Comparison of ENCODE assay signal across 13 mouse cellular contexts in the genomic region with DNA sequence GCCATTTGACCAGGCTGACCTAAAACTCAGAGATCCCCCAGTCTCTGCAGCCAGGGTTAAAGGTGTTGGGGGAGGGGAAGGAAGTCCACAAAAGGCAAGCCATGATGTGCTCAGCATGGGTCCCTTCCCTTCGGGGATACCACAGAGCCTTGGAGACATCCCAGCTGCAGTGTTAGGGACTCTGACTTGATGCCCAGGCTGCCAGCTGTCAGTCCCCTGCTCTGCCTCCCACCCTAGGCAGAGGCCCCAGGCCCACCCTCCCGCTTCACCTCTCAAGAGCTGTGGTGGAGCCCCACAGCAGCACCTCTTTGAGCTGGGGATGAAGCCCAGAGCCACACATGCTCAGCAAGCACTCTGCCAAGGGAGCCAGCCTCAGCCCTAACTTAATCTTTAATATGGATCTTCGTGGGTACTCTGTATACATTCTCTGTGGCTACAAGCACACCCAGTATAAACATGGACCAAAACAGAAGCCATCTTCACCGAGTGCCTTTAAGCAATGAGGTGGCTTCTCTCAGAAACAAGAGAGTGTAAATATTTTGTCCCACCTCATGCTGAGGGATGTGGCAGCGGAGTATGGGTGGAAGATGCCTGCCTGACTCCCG. TPM values are rescaled to one million over a fixed set of nuclear protein-coding genes. Genes with fewer than 3 reads are reported as not detected.
A peak's percentile ranks its signal among the peaks of the same experiment; 100 is the strongest.
DNase-seq lines count a peak whose midpoint lies in the region; ATAC-seq and TF ChIP-seq lines count a peak whose summit lies in the region.
"Had no signal": no experiment of that assay in that cellular context is flagged by ENCODE, and none has a peak within 500 bp of the region (broad histone marks: within the 10 kb centered on the region; RNA-seq: fewer than 3 reads in every experiment).

No protein-coding gene starts in this region.

- WGBS in heart, embryonic 16.5 days, result 67% methylated on average over 6 of the region's 6 CpGs
- 64% methylated on average over 6 of the region's 6 CpGs for WGBS in neural tube, embryonic 13.5 days
- WGBS in hindbrain, postnatal 0 days, result 50% methylated on average over 6 of the region's 6 CpGs

- H3K36me3 ChIP-seq in heart, embryonic 16.5 days (ENCODE audit: control insufficient read depth, insufficient read depth), result no peaks in the 10 kb centered on the region
- H3K36me3 ChIP-seq in neural tube, embryonic 13.5 days, result no peaks in the 10 kb centered on the region
- no peaks in the 10 kb centered on the region; the same call in 1 of the 2 replicates for H3K36me3 ChIP-seq in hindbrain, postnatal 0 days (ENCODE audit: insufficient read depth, low read length)
- H3K36me3 ChIP-seq: stomach, embryonic 15.5 days had no signal

- H3K27ac ChIP-seq in heart, embryonic 16.5 days (ENCODE audit: low read length), result peak overlapping the region; percentile 2; the same call in 1 of the 2 replicates
- H3K27ac ChIP-seq in neural tube, embryonic 13.5 days (replicated peaks), result peak overlapping the region; percentile 80; the same call in 1 of the 2 replicates
- H3K27ac ChIP-seq in hindbrain, postnatal 0 days, result peak overlapping the region; percentile 77
- H3K27ac ChIP-seq: heart, adult 2 months had no signal

- H3K27me3 ChIP-seq in heart, embryonic 16.5 days (ENCODE audit: control insufficient read depth, insufficient read depth, low read length), result no peaks in the 10 kb centered on the region
- peaks cover 3% of the 10 kb centered on the region; the same call in 1 of the 2 replicates for H3K27me3 ChIP-seq in neural tube, embryonic 13.5 days
- no peaks in the 10 kb centered on the region for H3K27me3 ChIP-seq in hindbrain, postnatal 0 days (ENCODE audit: insufficient read depth, low read length)
- H3K27me3 ChIP-seq: stomach, embryonic 15.5 days had no signal

- H3K4me2 ChIP-seq in heart, embryonic 16.5 days (ENCODE audit: low read depth, low read length), result no peak overlapping the region
- H3K4me2 ChIP-seq in neural tube, embryonic 13.5 days, result no peak overlapping the region
- H3K4me2 ChIP-seq in hindbrain, postnatal 0 days (ENCODE audit: low read depth, low read length), result peak overlapping the region; percentile 37
- H3K4me2 ChIP-seq: stomach, embryonic 15.5 days had no signal

- H3K9ac ChIP-seq in heart, embryonic 16.5 days (ENCODE audit: low read length), result no peak overlapping the region
- H3K9ac ChIP-seq in neural tube, embryonic 13.5 days, result no peak overlapping the region
- H3K9ac ChIP-seq in hindbrain, postnatal 0 days (replicated peaks; ENCODE audit: low read length), result peak overlapping the region; percentile 37; the same call in 1 of the 2 replicates
- H3K9ac ChIP-seq: stomach, embryonic 15.5 days had no signal

- TF ChIP-seq CTCF in hindbrain, postnatal 0 days (IDR thresholded peaks at IDR 0.05; ENCODE audit: low read depth), result no peak

- no peak overlapping the region for H3K4me3 ChIP-seq in heart, embryonic 16.5 days (ENCODE audit: low read length)
- H3K4me3 ChIP-seq in neural tube, embryonic 13.5 days, result no peak overlapping the region
- peak overlapping the region; percentile 14 for H3K4me3 ChIP-seq in hindbrain, postnatal 0 days (ENCODE audit: low read length)
- H3K4me3 ChIP-seq: heart, adult 2 months; stomach, embryonic 15.5 days had no signal

- no peaks in the 10 kb centered on the region for H3K9me3 ChIP-seq in heart, embryonic 16.5 days (replicated peaks; ENCODE audit: control insufficient read depth, low read length)
- no peaks in the 10 kb centered on the region for H3K9me3 ChIP-seq in neural tube, embryonic 13.5 days
- no peaks in the 10 kb centered on the region for H3K9me3 ChIP-seq in hindbrain, postnatal 0 days (ENCODE audit: low read length)
- H3K9me3 ChIP-seq: stomach, embryonic 15.5 days had no signal

- ATAC-seq in heart, embryonic 16.5 days (replicated peaks; ENCODE audit: extremely low read depth, insufficient read depth, low FRiP score), result no peak
- ATAC-seq in neural tube, embryonic 13.5 days (ENCODE audit: low read depth), result no peak
- no peak for ATAC-seq in hindbrain, postnatal 0 days

- H3K4me1 ChIP-seq in heart, embryonic 16.5 days (ENCODE audit: control insufficient read depth, insufficient read depth, low read length), result peaks cover 27% of the 10 kb centered on the region
- peaks cover 42% of the 10 kb centered on the region for H3K4me1 ChIP-seq in neural tube, embryonic 13.5 days (replicated peaks)
- H3K4me1 ChIP-seq in hindbrain, postnatal 0 days (ENCODE audit: insufficient read depth, low read length), result peaks cover 11% of the 10 kb centered on the region; the same call in 1 of the 2 replicates

- no peak for DNase-seq in heart, adult 9 months (ENCODE audit: low spot score in 2 of 2)
- DNase-seq in neural tube, embryonic 10.5 days (ENCODE audit: extremely low spot score, low spot score), result no peak
- DNase-seq in hindbrain, postnatal 0 days (ENCODE audit: low spot score), result no peak
- peak; percentile 69 for DNase-seq in thymus, postnatal 25 days
- DNase-seq in urinary bladder, postnatal 25 days (ENCODE audit: low spot score), result no peak
- no peak for DNase-seq in kidney, adult 18-20 months
- DNase-seq: heart, adult 2 months; liver; lung, postnatal 4 days; right cerebral cortex, postnatal 14 days had no signal

RNA-seq across cellular contexts. Expression of a gene that starts 17.6 kb away (rescaled TPM):
- 3.8 and 7.2 TPM in 2 replicates for polyA plus RNA-seq in heart, embryonic 16.5 days (2015; fragmentation: Nextera tagmentation; extraction: Ambion mirVana)
- 8.1 and 10.3 TPM in 2 replicates for polyA plus RNA-seq in neural tube, embryonic 13.5 days (2015; fragmentation: Nextera tagmentation; extraction: Ambion mirVana)
- total RNA-seq in hindbrain, postnatal 0 days (2014; rRNA removed), result 69.3 and 71.2 TPM in 2 replicates
- 30.8 and 34.5 TPM in 2 replicates for polyA plus RNA-seq in hindbrain, postnatal 0 days (2015; fragmentation: Nextera tagmentation; extraction: Ambion mirVana)

RNA-seq across cellular contexts. Expression of a gene that starts 34.1 kb away (rescaled TPM):
- 21.3 and 24.2 TPM in 2 replicates for polyA plus RNA-seq in heart, embryonic 16.5 days (2015; fragmentation: Nextera tagmentation; extraction: Ambion mirVana)
- polyA plus RNA-seq in neural tube, embryonic 13.5 days (2015; fragmentation: Nextera tagmentation; extraction: Ambion mirVana), result 34.1 TPM in 2 replicates
- total RNA-seq in hindbrain, postnatal 0 days (2014; rRNA removed), result 52.0 and 110 TPM in 2 replicates
- 36.0 and 38.2 TPM in 2 replicates for polyA plus RNA-seq in hindbrain, postnatal 0 days (2015; fragmentation: Nextera tagmentation; extraction: Ambion mirVana)

RNA-seq across cellular contexts. Expression of a gene that starts 37.9 kb away (rescaled TPM):
- 72.6 and 78.1 TPM in 2 replicates for polyA plus RNA-seq in heart, embryonic 16.5 days (2015; fragmentation: Nextera tagmentation; extraction: Ambion mirVana)
- polyA plus RNA-seq in neural tube, embryonic 13.5 days (2015; fragmentation: Nextera tagmentation; extraction: Ambion mirVana), result 79.1 and 81.1 TPM in 2 replicates
- total RNA-seq in hindbrain, postnatal 0 days (2014; rRNA removed), result 32.5 and 45.2 TPM in 2 replicates
- 115 and 121 TPM in 2 replicates for polyA plus RNA-seq in hindbrain, postnatal 0 days (2015; fragmentation: Nextera tagmentation; extraction: Ambion mirVana)

RNA-seq across cellular contexts. Expression of a gene that starts 45.9 kb away (rescaled TPM):
- 58.7 and 61.4 TPM in 2 replicates for polyA plus RNA-seq in heart, embryonic 16.5 days (2015; fragmentation: Nextera tagmentation; extraction: Ambion mirVana)
- polyA plus RNA-seq in neural tube, embryonic 13.5 days (2015; fragmentation: Nextera tagmentation; extraction: Ambion mirVana), result 77.5 and 78.5 TPM in 2 replicates
- total RNA-seq in hindbrain, postnatal 0 days (2014; rRNA removed), result 104 and 110 TPM in 2 replicates
- polyA plus RNA-seq in hindbrain, postnatal 0 days (2015; fragmentation: Nextera tagmentation; extraction: Ambion mirVana), result 94.0 and 95.1 TPM in 2 replicates

Comparison
In these comparisons a context has a peak if more than half of its experiments do, and no peak if none do; other contexts are left out.
1. H3K27ac ChIP-seq: peak in every context shown above with its lines; median percentile 80 in neural tube, embryonic 13.5 days; 77 in hindbrain, postnatal 0 days; 2 in heart, embryonic 16.5 days.